In genomic region chr4:122886579-122887254, GRCm38 (mm10) we compare ENCODE assay signal across 8 mouse cellular contexts. TPM values are rescaled to one million over a fixed set of nuclear protein-coding genes. Genes with fewer than 3 reads are reported as not detected.
DNase-seq lines count a peak whose midpoint lies in the region; ATAC-seq and TF ChIP-seq lines count a peak whose summit lies in the region.

No protein-coding gene starts in this region.

- TF ChIP-seq POLR2A in bone marrow, adult 2 months (IDR thresholded peaks at IDR 0.05; ENCODE audit: borderline replicate concordance, control insufficient read depth, low read depth, low read length) = no peak

- no peak for DNase-seq in kidney, adult 11 months
- no peak for DNase-seq in forebrain, postnatal 0 days
- peak; percentile 24 for DNase-seq in lung, postnatal 25 days (ENCODE audit: low spot score)
- DNase-seq in left cerebral cortex, postnatal 25 days (ENCODE audit: low spot score in 2 of 2) = no peak
- DNase-seq in urinary bladder, adult 2 months (ENCODE audit: low spot score) = no peak
- no peak for DNase-seq in c-Kit-positive CD71-positive TER-119-positive erythroid progenitor cells, embryonic 14.5 days (ENCODE audit: low spot score)

- peak overlapping the region; percentile 87 for H3K4me2 ChIP-seq in kidney, embryonic 15.5 days
- peak overlapping the region; percentile 68 for H3K4me2 ChIP-seq in forebrain, postnatal 0 days (ENCODE audit: low read depth)

- no peaks in the 10 kb centered on the region for H3K36me3 ChIP-seq in kidney, embryonic 15.5 days
- no peaks in the 10 kb centered on the region for H3K36me3 ChIP-seq in forebrain, postnatal 0 days (ENCODE audit: insufficient read depth)

- H3K27ac ChIP-seq in kidney, embryonic 15.5 days = peak overlapping the region; percentile 100
- H3K27ac ChIP-seq in bone marrow, adult 2 months (ENCODE audit: control insufficient read depth, insufficient read depth, low read depth, low read length, poor library complexity) = peak overlapping the region; percentile 99
- H3K27ac ChIP-seq in forebrain, postnatal 0 days (ENCODE audit: low read depth, low read length) = peak overlapping the region; percentile 100

- no peaks in the 10 kb centered on the region for H3K9me3 ChIP-seq in kidney, embryonic 15.5 days (replicated peaks)
- H3K9me3 ChIP-seq in forebrain, postnatal 0 days (ENCODE audit: low read length) = no peaks in the 10 kb centered on the region

- no peaks in the 10 kb centered on the region for H3K27me3 ChIP-seq in kidney, embryonic 15.5 days
- no peaks in the 10 kb centered on the region for H3K27me3 ChIP-seq in forebrain, postnatal 0 days (ENCODE audit: insufficient read depth, low read length)

- H3K9ac ChIP-seq in kidney, embryonic 15.5 days = peak overlapping the region; percentile 64
- peak overlapping the region; percentile 87 for H3K9ac ChIP-seq in forebrain, postnatal 0 days

- H3K4me1 ChIP-seq in kidney, embryonic 15.5 days = peaks cover 38% of the 10 kb centered on the region
- H3K4me1 ChIP-seq in bone marrow, adult 2 months (ENCODE audit: control insufficient read depth, insufficient read depth, low read length) = peaks cover 10% of the 10 kb centered on the region
- H3K4me1 ChIP-seq in forebrain, postnatal 0 days (ENCODE audit: insufficient read depth) = peaks cover 12% of the 10 kb centered on the region; the same call in 1 of the 2 replicates

- 5% methylated on average over 19 of the region's 19 CpGs for WGBS in kidney, embryonic 15.5 days
- under 1% methylated on average over 19 of the region's 19 CpGs for WGBS in bone marrow, adult 2 months
- under 1% methylated on average over 19 of the region's 19 CpGs for WGBS in forebrain, postnatal 0 days

- intact Hi-C loops in left cerebral cortex, postnatal 25 days (cut with DNase I) = no loop called here

- H3K4me3 ChIP-seq in kidney, embryonic 15.5 days (replicated peaks) = peak overlapping the region; percentile 86
- peak overlapping the region; percentile 72 for H3K4me3 ChIP-seq in bone marrow, adult 2 months (replicated peaks; ENCODE audit: control insufficient read depth, low read depth, low read length)
- H3K4me3 ChIP-seq in forebrain, postnatal 0 days (ENCODE audit: low read depth, low read length) = peak overlapping the region; percentile 72

- TF ChIP-seq CTCF in bone marrow, adult 2 months (IDR thresholded peaks at IDR 0.05; ENCODE audit: control insufficient read depth, insufficient read depth, low read length) = no peak
- TF ChIP-seq CTCF in forebrain, postnatal 0 days (IDR thresholded peaks at IDR 0.05; ENCODE audit: low read depth) = no peak

- ATAC-seq in kidney, embryonic 15.5 days (replicated peaks; ENCODE audit: low FRiP score) = no peak
- ATAC-seq in forebrain, postnatal 0 days = peak; percentile 3; the same call in 1 of the 2 replicates

RNA-seq across cellular contexts. Expression of gene Cap1, which starts 0.9 kb away (rescaled TPM):
- 71.3 and 79.5 TPM in 2 replicates for polyA plus RNA-seq in kidney, embryonic 15.5 days (2015; fragmentation: Nextera tagmentation; extraction: Ambion mirVana)
- 213 and 346 TPM in 2 replicates for polyA plus RNA-seq in bone marrow, adult 2 months (2011; ENCODE audit: insufficient read depth, insufficient read length, low replicate concordance, missing spikeins)
- 155 and 161 TPM in 2 replicates for total RNA-seq in forebrain, postnatal 0 days (2014; rRNA removed)
- 68.5 and 75.2 TPM in 2 replicates for polyA plus RNA-seq in forebrain, postnatal 0 days (2015; fragmentation: Nextera tagmentation; extraction: Ambion mirVana)
- 100 to 1,000 TPM; 274 to 277 TPM for total RNA-seq in left cerebral cortex, postnatal 25 days (2021)
- polyA plus RNA-seq in urinary bladder, adult 2 months (2012; rRNA removed) = 129 and 179 TPM in 2 replicates

RNA-seq across cellular contexts. Expression of gene Ppt1, which starts 50.7 kb away (rescaled TPM):
- 76.1 and 82.4 TPM in 2 replicates for polyA plus RNA-seq in kidney, embryonic 15.5 days (2015; fragmentation: Nextera tagmentation; extraction: Ambion mirVana)
- 13.0 and 21.9 TPM in 2 replicates for polyA plus RNA-seq in bone marrow, adult 2 months (2011; ENCODE audit: insufficient read depth, insufficient read length, low replicate concordance, missing spikeins)
- 43.7 and 53.8 TPM in 2 replicates for total RNA-seq in forebrain, postnatal 0 days (2014; rRNA removed)
- polyA plus RNA-seq in forebrain, postnatal 0 days (2015; fragmentation: Nextera tagmentation; extraction: Ambion mirVana) = 51.1 and 68.7 TPM in 2 replicates
- total RNA-seq in left cerebral cortex, postnatal 25 days (2021) = 10 to 100 TPM; 95.2 to 98.2 TPM
- 85.3 and 85.8 TPM in 2 replicates for polyA plus RNA-seq in urinary bladder, adult 2 months (2012; rRNA removed)
